10 mouse cellular contexts compared by ENCODE assay signal in genomic region chr11:77917166-77917565, GRCm38 (mm10). TPM values are rescaled to one million over a fixed set of nuclear protein-coding genes. Genes with fewer than 3 reads are reported as not detected.
A peak's percentile ranks its signal among the peaks of the same experiment; 100 is the strongest.
DNase-seq lines count a peak whose midpoint lies in the region; ATAC-seq and TF ChIP-seq lines count a peak whose summit lies in the region.
"Had no signal": no experiment of that assay in that cellular context is flagged by ENCODE, and none has a peak within 500 bp of the region (broad histone marks: within the 10 kb centered on the region; RNA-seq: fewer than 3 reads in every experiment).

No protein-coding gene starts in this region.

- no peak for TF ChIP-seq POLR2A in heart, adult 2 months (IDR thresholded peaks at IDR 0.05; ENCODE audit: insufficient read depth, low read depth, low read length)

- peak overlapping the region; percentile 11; the same call in 1 of the 2 replicates for H3K27ac ChIP-seq in forebrain, embryonic 10.5 days
- H3K27ac ChIP-seq in forebrain, postnatal 0 days (ENCODE audit: low read depth, low read length), result no peak overlapping the region
- no peak overlapping the region for H3K27ac ChIP-seq in heart, adult 2 months
- no peak overlapping the region for H3K27ac ChIP-seq in liver, embryonic 11.5 days (ENCODE audit: low read depth, low read length)
- H3K27ac ChIP-seq: heart, embryonic 15.5 days; kidney, postnatal 0 days had no signal

- H3K36me3 ChIP-seq in forebrain, embryonic 10.5 days (replicated peaks), result no peaks in the 10 kb centered on the region
- no peaks in the 10 kb centered on the region for H3K36me3 ChIP-seq in forebrain, postnatal 0 days (ENCODE audit: insufficient read depth)
- no peaks in the 10 kb centered on the region for H3K36me3 ChIP-seq in E14TG2a.4 (ENCODE audit: insufficient read depth, low read length)
- H3K36me3 ChIP-seq in heart, adult 2 months (ENCODE audit: control insufficient read depth, insufficient read depth, low read length), result no peaks in the 10 kb centered on the region
- no peaks in the 10 kb centered on the region for H3K36me3 ChIP-seq in liver, embryonic 11.5 days (ENCODE audit: control insufficient read depth, insufficient read depth, low read length)
- H3K36me3 ChIP-seq: heart, embryonic 15.5 days had no signal

- H3K27me3 ChIP-seq in forebrain, embryonic 10.5 days (ENCODE audit: poor library complexity, severe bottlenecking), result peaks cover 87% of the 10 kb centered on the region
- no peaks in the 10 kb centered on the region for H3K27me3 ChIP-seq in forebrain, postnatal 0 days (ENCODE audit: insufficient read depth, low read length)
- peaks cover 22% of the 10 kb centered on the region for H3K27me3 ChIP-seq in E14TG2a.4 (ENCODE audit: insufficient read depth, low read length)
- H3K27me3 ChIP-seq in heart, adult 2 months (ENCODE audit: control insufficient read depth, insufficient read depth, low read length), result peaks cover 6% of the 10 kb centered on the region; the same call in 1 of the 2 replicates
- H3K27me3 ChIP-seq in liver, embryonic 11.5 days (replicated peaks; ENCODE audit: control insufficient read depth, insufficient read depth, low read length), result peaks cover 71% of the 10 kb centered on the region

- 54% methylated on average over 10 of the region's 10 CpGs for WGBS in forebrain, embryonic 10.5 days
- 56% methylated on average over 10 of the region's 10 CpGs for WGBS in forebrain, postnatal 0 days
- 55% methylated on average over 10 of the region's 10 CpGs for WGBS in heart, adult 2 months
- 49% methylated on average over 10 of the region's 10 CpGs for WGBS in liver, embryonic 11.5 days

- H3K9ac ChIP-seq in forebrain, postnatal 0 days, result no peak overlapping the region
- H3K9ac ChIP-seq in heart, adult 2 months (ENCODE audit: low read depth, low read length), result no peak overlapping the region
- H3K9ac ChIP-seq in liver, embryonic 11.5 days (ENCODE audit: low read depth, low read length), result no peak overlapping the region
- H3K9ac ChIP-seq: heart, embryonic 15.5 days had no signal

- no peaks in the 10 kb centered on the region for H3K79me2 ChIP-seq in heart, adult 2 months (replicated peaks; ENCODE audit: control insufficient read depth, insufficient read depth, low read length)

- intact Hi-C loops in heart, adult 2 months (cut with DNase I), result no loop called here

- H3K4me2 ChIP-seq in forebrain, postnatal 0 days (ENCODE audit: low read depth), result no peak overlapping the region
- H3K4me2 ChIP-seq in liver, embryonic 11.5 days, result no peak overlapping the region
- H3K4me2 ChIP-seq: heart, embryonic 15.5 days had no signal

- no peak for ATAC-seq in forebrain, postnatal 0 days
- no peak for ATAC-seq in liver, embryonic 11.5 days (replicated peaks; ENCODE audit: low FRiP score)

- no peak overlapping the region for H3K4me3 ChIP-seq in forebrain, embryonic 10.5 days
- no peak overlapping the region for H3K4me3 ChIP-seq in forebrain, postnatal 0 days (ENCODE audit: low read depth, low read length)
- H3K4me3 ChIP-seq in E14TG2a.4 (replicated peaks; ENCODE audit: low read length), result peak overlapping the region; percentile 50; the same call in 1 of the 2 replicates
- no peak overlapping the region for H3K4me3 ChIP-seq in heart, adult 2 months
- H3K4me3 ChIP-seq in liver, embryonic 11.5 days (ENCODE audit: low read depth, low read length), result no peak overlapping the region
- H3K4me3 ChIP-seq: heart, embryonic 15.5 days had no signal

- H3K9me3 ChIP-seq in forebrain, embryonic 10.5 days, result no peaks in the 10 kb centered on the region
- H3K9me3 ChIP-seq in forebrain, postnatal 0 days (ENCODE audit: low read length), result no peaks in the 10 kb centered on the region
- H3K9me3 ChIP-seq in E14TG2a.4 (ENCODE audit: low read length), result no peaks in the 10 kb centered on the region
- H3K9me3 ChIP-seq in liver, embryonic 11.5 days (ENCODE audit: control insufficient read depth, low read length), result no peaks in the 10 kb centered on the region
- H3K9me3 ChIP-seq: heart, embryonic 15.5 days had no signal

- no peak for TF ChIP-seq CTCF in forebrain, postnatal 0 days (IDR thresholded peaks at IDR 0.05; ENCODE audit: low read depth)
- TF ChIP-seq CTCF in E14TG2a.4 (conservative IDR thresholded peaks at IDR 0.05; ENCODE audit: low read length), result no peak
- TF ChIP-seq CTCF in heart, adult 2 months (IDR thresholded peaks at IDR 0.05), result no peak

- no peak for TF ChIP-seq EP300 in heart, adult 2 months (IDR thresholded peaks at IDR 0.05; ENCODE audit: insufficient read depth, low read depth, low read length)

- peaks cover 48% of the 10 kb centered on the region for H3K4me1 ChIP-seq in forebrain, embryonic 10.5 days
- H3K4me1 ChIP-seq in forebrain, postnatal 0 days (ENCODE audit: insufficient read depth), result 0 out of 2 replicates have a peak, but pooled peaks cover 3% of the 10 kb centered on the region
- peaks cover 64% of the 10 kb centered on the region for H3K4me1 ChIP-seq in E14TG2a.4 (replicated peaks; ENCODE audit: low read depth, low read length)
- no peaks in the 10 kb centered on the region for H3K4me1 ChIP-seq in heart, adult 2 months (ENCODE audit: control insufficient read depth, insufficient read depth, low read length)
- H3K4me1 ChIP-seq in liver, embryonic 11.5 days (replicated peaks; ENCODE audit: control insufficient read depth, insufficient read depth, low read length), result no peaks in the 10 kb centered on the region; the same call in 1 of the 2 replicates

- DNase-seq in forebrain, embryonic 10.5 days (ENCODE audit: extremely low spot score, low spot score), result peak; percentile 52
- DNase-seq in forebrain, postnatal 0 days, result no peak
- DNase-seq in cerebellum, adult 9-10 months, result peak; percentile 69
- peak; percentile 79 to 85 for DNase-seq in kidney, adult 8-10 months
- DNase-seq in heart, adult 2 months, result no peak
- DNase-seq in liver, embryonic 11.5 days (ENCODE audit: low spot score), result no peak
- no peak for DNase-seq in urinary bladder, postnatal 10 days (ENCODE audit: low spot score)

RNA-seq across cellular contexts. Expression of gene Sez6, which starts 13.4 kb away (rescaled TPM):
- 2.8 and 4.3 TPM in 2 replicates for polyA plus RNA-seq in forebrain, embryonic 10.5 days (2016; fragmentation: Nextera tagmentation; extraction: Ambion mirVana)
- 150 and 194 TPM in 2 replicates for total RNA-seq in forebrain, postnatal 0 days (2014; rRNA removed)
- polyA plus RNA-seq in forebrain, postnatal 0 days (2015; fragmentation: Nextera tagmentation; extraction: Ambion mirVana), result 183 and 214 TPM in 2 replicates
- under 1 TPM; 0.68 to 0.80 TPM for total RNA-seq in heart, adult 2 months (2021)
- 0.59 and 0.70 TPM in 2 replicates for polyA plus RNA-seq in heart, adult 2 months (2012; rRNA removed)
- 0.36 TPM in 1 of 2 replicates, not detected in the other for polyA plus RNA-seq in liver, embryonic 11.5 days (2014; fragmentation: Nextera tagmentation; extraction: Ambion mirVana)

RNA-seq across cellular contexts. Expression of gene Pipox, which starts 23.3 kb away (rescaled TPM):
- polyA plus RNA-seq in forebrain, embryonic 10.5 days (2016; fragmentation: Nextera tagmentation; extraction: Ambion mirVana), result 10.0 and 10.1 TPM in 2 replicates
- total RNA-seq in forebrain, postnatal 0 days (2014; rRNA removed), result 3.8 and 6.8 TPM in 2 replicates
- polyA plus RNA-seq in forebrain, postnatal 0 days (2015; fragmentation: Nextera tagmentation; extraction: Ambion mirVana), result 3.7 and 4.2 TPM in 2 replicates
- under 1 TPM; 0.52 to 0.77 TPM for total RNA-seq in heart, adult 2 months (2021)
- 0.47 and 0.82 TPM in 2 replicates for polyA plus RNA-seq in heart, adult 2 months (2012; rRNA removed)
- polyA plus RNA-seq in liver, embryonic 11.5 days (2014; fragmentation: Nextera tagmentation; extraction: Ambion mirVana), result 6.9 and 7.2 TPM in 2 replicates

Comparison
In these comparisons a context has a peak if more than half of its experiments do, and no peak if none do; other contexts are left out.
1. DNase-seq: peak in forebrain, embryonic 10.5 days (single experiment), cerebellum, adult 9-10 months (single experiment) and kidney, adult 8-10 months (2 of 2); none in forebrain, postnatal 0 days (single experiment), heart, adult 2 months (0 of 2), liver, embryonic 11.5 days (single experiment) and urinary bladder, postnatal 10 days (single experiment).
2. RNA of gene Sez6, which starts 13.4 kb away (polyA plus RNA-seq): 183 to 214 TPM in forebrain, postnatal 0 days; 2.8 to 4.3 TPM in forebrain, embryonic 10.5 days, 0.59 to 0.70 TPM in heart, adult 2 months and 0.36 TPM in liver, embryonic 11.5 days; every median in the first group is over 10 times any median in the second.